Mouse (Mus musculus): ENCODE results near the gene Metap2.

GRCm38 (mm10) chr10:93831730-93832574, 64.9 kb downstream of the Metap2 start:
- no peak for TF ChIP-seq CTCF (IDR thresholded peaks at IDR 0.05; ENCODE audit: low read depth, low read length)
- no peak for TF ChIP-seq POLR2A (IDR thresholded peaks at IDR 0.05; ENCODE audit: extremely low read depth, insufficient read depth, low read length)
